Mouse (Mus musculus) stomach, postnatal 0 days (tissue): ENCODE data around the gene Tut7.
"Not testable (repeated sequence)": the region's sequence is repeated elsewhere in the genome, so short reads cannot be mapped to it uniquely, and the experiment has no call there.

Experiments
- CTCF ChIP-seq: IDR thresholded peaks from 2 replicates; pipeline ENCODE4 v1.5.1; 2016; ENCODE audit warnings: antibody characterized with exemption, low read depth, mild to moderate bottlenecking, moderate library complexity
- EP300 ChIP-seq: optimal IDR thresholded peaks from 2 replicates; pipeline ENCODE3; 2016; ENCODE audit warnings: antibody characterized with exemption

DNA sequence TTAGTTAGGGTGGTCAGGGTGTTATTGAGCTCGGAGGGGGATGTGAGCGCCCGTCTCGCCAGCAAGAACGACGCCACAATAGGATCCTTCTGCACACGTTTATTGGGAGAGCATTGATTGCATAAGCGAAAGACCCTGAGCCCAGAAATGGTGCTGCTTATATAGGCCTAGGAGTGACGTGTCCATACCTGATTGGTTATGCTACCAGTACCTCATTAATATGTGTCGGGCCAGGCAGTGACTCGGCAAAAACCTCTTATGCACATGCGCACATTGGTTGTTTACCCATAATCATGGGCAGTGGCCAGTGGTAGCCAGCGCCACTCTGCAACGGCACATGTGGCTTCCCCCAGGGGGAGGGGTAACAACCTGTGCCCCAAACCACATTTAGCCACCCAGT is 18.8 kb upstream of the Tut7 start:
- not testable (repeated sequence) for TF ChIP-seq EP300, CTCF
